Mouse (Mus musculus): ENCODE results near the gene Gamt. TPM values are rescaled to one million over a fixed set of nuclear protein-coding genes. Genes with fewer than 3 reads are reported as not detected.

Gamt gene
- polyA plus RNA-seq, 1 experiment from 2014 or later, result 30.1 TPM

DNA sequence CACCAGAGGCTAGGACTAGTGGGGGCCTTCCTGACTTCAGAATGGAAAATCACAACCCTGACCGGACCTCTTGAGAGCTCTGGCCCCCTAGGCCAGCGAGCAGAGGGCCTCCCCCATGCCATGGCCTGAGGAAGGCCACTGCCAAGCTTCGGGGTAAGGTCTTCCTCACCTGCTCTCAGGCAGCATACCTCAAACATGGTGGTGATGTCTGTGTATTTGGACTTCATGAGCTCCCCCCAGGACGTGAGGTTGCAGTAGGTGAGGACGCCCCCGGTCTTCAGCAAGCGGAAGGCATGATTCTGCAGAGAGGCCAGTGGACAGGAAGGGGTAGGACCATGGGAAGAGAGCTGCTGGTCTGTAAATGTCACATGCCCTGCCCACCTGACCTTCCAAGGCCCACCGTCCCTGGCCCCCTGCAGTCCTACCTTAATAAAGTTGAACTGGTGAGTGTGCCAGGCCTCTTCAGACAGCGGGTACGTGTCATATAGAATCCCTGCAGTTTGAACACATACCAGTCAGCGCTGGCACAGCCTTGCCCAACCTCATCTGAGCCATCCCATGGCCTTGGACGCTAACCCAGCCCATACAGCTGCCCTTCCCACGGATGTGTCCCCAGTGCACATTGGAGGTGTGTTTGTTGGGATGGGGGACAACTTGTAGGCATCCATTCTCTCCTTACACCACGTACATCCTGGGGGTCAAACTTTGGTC, 1.9 kb downstream of the Gamt start:
- H3K36me3 ChIP-seq (ENCODE audit: control insufficient read depth, insufficient read depth), result peaks cover 52% of the 10 kb centered on the region
- no peak for ATAC-seq
- no peak overlapping the region for H3K4me3 ChIP-seq (ENCODE audit: low read depth, low read length)
- TF ChIP-seq CTCF (IDR thresholded peaks at IDR 0.05; ENCODE audit: low read depth), result no peak
- no peaks in the 10 kb centered on the region for H3K9me3 ChIP-seq (ENCODE audit: control insufficient read depth)
- 90% methylated on average over 14 of the region's 14 CpGs for WGBS
- no peaks in the 10 kb centered on the region for H3K27me3 ChIP-seq (replicated peaks; ENCODE audit: control insufficient read depth, insufficient read depth, low read length)
- no peak overlapping the region for H3K27ac ChIP-seq (ENCODE audit: low read depth, low read length)
- H3K4me1 ChIP-seq (replicated peaks; ENCODE audit: control insufficient read depth, insufficient read depth, low read length), result peaks cover 7% of the 10 kb centered on the region; the same call in 1 of the 2 replicates
- no peak overlapping the region for H3K4me2 ChIP-seq (replicated peaks; ENCODE audit: low read depth)
- H3K9ac ChIP-seq (ENCODE audit: low read depth, low read length), result no peak overlapping the region

DNA sequence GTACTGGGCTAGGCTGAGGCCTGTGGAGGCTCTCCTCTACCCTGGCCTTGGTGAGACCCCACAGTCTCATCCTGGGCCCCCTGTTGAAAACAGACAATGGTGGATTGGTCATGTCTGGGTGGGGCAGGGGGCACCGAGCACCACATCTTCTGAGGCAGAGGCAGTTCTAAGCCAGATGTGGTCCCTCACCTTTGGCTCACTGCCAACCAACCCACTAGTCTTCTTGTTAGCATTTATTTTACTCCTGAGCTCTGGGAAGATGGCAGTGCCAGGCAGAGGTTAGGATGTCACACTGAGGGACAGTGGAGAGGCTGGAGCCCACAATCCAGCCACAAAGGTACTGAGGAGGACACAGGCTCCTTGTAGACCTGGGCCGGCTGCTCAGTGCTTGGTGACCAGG, 2.9 kb downstream of the Gamt start:
- H3K4me1 ChIP-seq (replicated peaks; ENCODE audit: control insufficient read depth, insufficient read depth, low read length), result peaks cover 7% of the 10 kb centered on the region; the same call in 1 of the 2 replicates
- peaks cover 61% of the 10 kb centered on the region for H3K36me3 ChIP-seq (ENCODE audit: control insufficient read depth, insufficient read depth)
- no peak for TF ChIP-seq CTCF (IDR thresholded peaks at IDR 0.05; ENCODE audit: low read depth)
- H3K27ac ChIP-seq (ENCODE audit: low read depth, low read length), result no peak overlapping the region
- no peak for ATAC-seq
- 76% methylated on average over 2 of the region's 2 CpGs for WGBS
- no peaks in the 10 kb centered on the region for H3K27me3 ChIP-seq (replicated peaks; ENCODE audit: control insufficient read depth, insufficient read depth, low read length)
- no peaks in the 10 kb centered on the region for H3K9me3 ChIP-seq (ENCODE audit: control insufficient read depth)
- H3K4me3 ChIP-seq (ENCODE audit: low read depth, low read length), result no peak overlapping the region
- no peak overlapping the region for H3K4me2 ChIP-seq (replicated peaks; ENCODE audit: low read depth)
- H3K9ac ChIP-seq (ENCODE audit: low read depth, low read length), result no peak overlapping the region

DNA sequence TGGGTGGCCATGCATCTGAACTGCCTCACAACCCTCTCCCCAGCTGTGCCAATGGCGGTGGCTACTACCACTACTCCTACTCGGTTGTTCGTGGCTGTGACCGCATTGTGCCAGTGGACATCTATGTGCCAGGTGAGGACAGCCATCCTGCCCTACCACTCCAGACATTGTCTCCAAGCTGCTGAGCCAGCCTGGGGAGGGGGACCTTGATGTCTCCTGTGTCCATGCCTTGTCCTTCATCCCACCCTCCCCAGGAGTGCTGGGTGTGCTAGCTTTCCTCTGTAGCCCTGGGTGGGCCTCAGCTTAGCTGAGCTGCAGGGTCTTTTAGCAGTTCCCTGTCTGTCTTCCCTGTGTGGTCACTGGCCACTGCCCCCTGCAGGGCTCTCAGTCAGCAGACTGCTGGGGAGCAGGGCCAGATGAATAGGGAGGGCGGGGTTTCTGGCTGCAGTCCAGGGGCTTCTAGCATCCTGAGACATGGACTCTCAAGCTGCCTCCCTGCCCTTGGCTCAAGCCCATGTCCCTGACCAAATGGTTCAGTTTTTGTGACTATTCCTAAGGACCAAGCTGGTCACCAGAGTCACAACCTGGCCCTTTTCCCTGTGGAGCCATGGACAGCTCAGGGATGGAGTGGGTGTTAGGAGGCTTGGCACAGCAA, 4.8 kb downstream of the Gamt start:
- ATAC-seq, result no peak
- H3K36me3 ChIP-seq (ENCODE audit: control insufficient read depth, insufficient read depth), result peaks cover 70% of the 10 kb centered on the region
- no peak overlapping the region for H3K9ac ChIP-seq (ENCODE audit: low read depth, low read length)

GRCm38 (mm10) chr10:80254331-80255297, 6.2 kb downstream of the Gamt start:
- WGBS, result 93% methylated on average over 26 of the region's 26 CpGs
- ATAC-seq, result no peak
- Histone ChIP-seq H3K4me1 (replicated peaks; ENCODE audit: control insufficient read depth, insufficient read depth, low read length) (0 out of 2 replicates have a peak, but pooled peaks cover 2% of the 10 kb centered on the region), H3K27ac (ENCODE audit: low read depth, low read length) (no peak overlapping the region), H3K4me3 (ENCODE audit: low read depth, low read length) (no peak overlapping the region), H3K9me3 (ENCODE audit: control insufficient read depth) (no peaks in the 10 kb centered on the region), H3K9ac (ENCODE audit: low read depth, low read length) (no peak overlapping the region), H3K27me3 (replicated peaks; ENCODE audit: control insufficient read depth, insufficient read depth, low read length) (no peaks in the 10 kb centered on the region), H3K36me3 (ENCODE audit: control insufficient read depth, insufficient read depth) (peaks cover 70% of the 10 kb centered on the region), H3K4me2 (replicated peaks; ENCODE audit: low read depth) (no peak overlapping the region)
- no peak for TF ChIP-seq CTCF (IDR thresholded peaks at IDR 0.05; ENCODE audit: low read depth)

More for the DNA sequence above, 4.8 kb downstream of the Gamt start:
- no peaks in the 10 kb centered on the region for H3K9me3 ChIP-seq (ENCODE audit: control insufficient read depth)
- no peak overlapping the region for H3K27ac ChIP-seq (ENCODE audit: low read depth, low read length)
- H3K4me3 ChIP-seq (ENCODE audit: low read depth, low read length), result no peak overlapping the region
- H3K4me2 ChIP-seq (replicated peaks; ENCODE audit: low read depth), result no peak overlapping the region
- no peaks in the 10 kb centered on the region for H3K27me3 ChIP-seq (replicated peaks; ENCODE audit: control insufficient read depth, insufficient read depth, low read length)
- peak; percentile 35 for TF ChIP-seq CTCF (IDR thresholded peaks at IDR 0.05; ENCODE audit: low read depth)
- peaks cover 7% of the 10 kb centered on the region; the same call in 1 of the 2 replicates for H3K4me1 ChIP-seq (replicated peaks; ENCODE audit: control insufficient read depth, insufficient read depth, low read length)
- WGBS, result 94% methylated on average over 5 of the region's 5 CpGs

DNA sequence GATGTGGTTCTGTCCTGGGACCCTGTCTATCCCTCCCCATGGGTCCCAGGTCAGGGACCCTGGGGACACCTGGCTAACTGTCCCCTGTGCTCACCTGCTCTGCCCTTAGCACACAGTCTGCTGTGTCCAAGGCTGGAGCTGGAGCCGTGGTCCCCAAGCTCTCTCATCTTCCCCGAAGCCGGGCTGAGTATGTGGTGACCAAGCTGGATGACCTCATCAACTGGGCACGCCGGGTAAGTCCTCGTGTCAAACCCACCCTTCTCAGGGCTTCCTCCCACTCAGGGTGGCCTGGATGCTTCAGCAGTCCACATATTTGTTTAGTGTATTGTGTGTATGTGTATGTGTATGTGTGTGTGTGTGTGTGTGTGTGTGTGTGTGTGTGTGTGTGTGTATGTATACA, 7.3 kb downstream of the Gamt start:
- no peak for TF ChIP-seq CTCF (IDR thresholded peaks at IDR 0.05; ENCODE audit: low read depth)
- no peak overlapping the region for H3K4me3 ChIP-seq (ENCODE audit: low read depth, low read length)
- no peak overlapping the region for H3K27ac ChIP-seq (ENCODE audit: low read depth, low read length)
- WGBS, result 65% methylated on average over 6 of the region's 6 CpGs
- no peaks in the 10 kb centered on the region for H3K4me1 ChIP-seq (replicated peaks; ENCODE audit: control insufficient read depth, insufficient read depth, low read length)
- no peaks in the 10 kb centered on the region for H3K9me3 ChIP-seq (ENCODE audit: control insufficient read depth)
- no peaks in the 10 kb centered on the region for H3K27me3 ChIP-seq (replicated peaks; ENCODE audit: control insufficient read depth, insufficient read depth, low read length)
- no peak for ATAC-seq
- no peak overlapping the region for H3K4me2 ChIP-seq (replicated peaks; ENCODE audit: low read depth)
- H3K36me3 ChIP-seq (ENCODE audit: control insufficient read depth, insufficient read depth), result peaks cover 63% of the 10 kb centered on the region
- no peak overlapping the region for H3K9ac ChIP-seq (ENCODE audit: low read depth, low read length)
